Mouse (Mus musculus): ENCODE data around the gene Myo18b.

DNA sequence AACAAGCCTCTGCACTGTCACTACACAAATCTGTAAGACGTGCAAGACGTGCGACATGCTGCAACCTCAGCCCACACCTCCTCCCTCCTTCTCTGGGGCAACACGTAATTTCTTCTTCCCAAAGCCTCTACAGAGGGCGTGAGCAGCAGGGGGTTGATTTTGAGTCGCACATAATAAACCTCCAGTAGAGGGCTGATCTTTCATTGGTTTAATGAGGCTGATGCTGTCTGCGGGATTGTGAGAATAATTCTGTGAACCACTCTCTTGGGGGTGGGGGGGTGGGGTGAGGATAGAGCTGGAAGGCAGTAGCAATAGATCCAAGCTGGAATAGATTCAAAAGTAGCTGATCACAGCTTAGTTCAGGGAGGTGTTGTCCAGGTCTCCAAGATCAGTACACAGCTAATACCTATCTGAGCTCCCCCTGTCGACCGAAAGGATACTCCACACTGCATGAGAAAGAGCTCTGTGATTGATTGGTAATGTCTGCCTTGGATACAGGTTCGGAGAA, 235.2 kb downstream of the Myo18b start:
- TF ChIP-seq ZNF384 (IDR thresholded peaks at IDR 0.05; ENCODE audit: low read depth, low read length) (no peak), CHD2 (IDR thresholded peaks at IDR 0.05; ENCODE audit: low read depth, low read length) (no peak), ZC3H11A (IDR thresholded peaks at IDR 0.05; ENCODE audit: borderline replicate concordance, low read depth, low read length) (no peak), MAFK (IDR thresholded peaks at IDR 0.05; ENCODE audit: insufficient read depth, low read depth, low read length) (peak; percentile 69)

Measured in ES-E14 (cell line).